Mouse (Mus musculus) lung, adult 2 months (tissue): Measurements from ENCODE around the gene Gcnt7. TPM values are rescaled to one million over a fixed set of nuclear protein-coding genes. Genes with fewer than 3 reads are reported as not detected.

Source experiments
- DNase-seq: peaks from one replicate; pipeline ENCODE4 v3.0.0; 2022
- H3K4me1 ChIP-seq: fragments of 200-500 bp; 2 replicates; pipeline ENCODE4 v1.6.1; 2011; ENCODE audit warnings: low read length; ENCODE audit not compliant: control insufficient read depth, insufficient read depth
- H3K4me3 ChIP-seq: fragments of 200-500 bp; replicated peaks from 2 replicates; pipeline ENCODE3; 2011; ENCODE audit warnings: low read depth, mild to moderate bottlenecking, control low read depth, low read length; ENCODE audit errors: extremely low read depth
- CTCF ChIP-seq: fragments of 200-500 bp; IDR thresholded peaks from 2 replicates; pipeline ENCODE4 v1.5.1; 2011; ENCODE audit warnings: mild to moderate bottlenecking, low read length, control low read depth; ENCODE audit not compliant: insufficient read depth
- POLR2A ChIP-seq: fragments of 200-500 bp; IDR thresholded peaks from 2 replicates; pipeline ENCODE4 v1.6.1; 2011; ENCODE audit warnings: low read depth, mild to moderate bottlenecking, control low read depth, low read length, borderline replicate concordance; ENCODE audit errors: extremely low read depth
- WGBS: fragments of 180-500 bp; shearing (Covaris S2); methylation state at CpG from one replicate; pipeline ENCODE4 v1.1.7; 2018; 5-methylcytosine and 5-hydroxymethylcytosine counted together
- polyA plus RNA-seq: library from polyadenylated mRNA; depleted of rRNA; stranded (reverse); fragments of >200 nt; gene quantifications from 2 replicates; pipeline ENCODE4 v1.2.3, GENCODE M21; 2012; rRNA removed

Gene Gcnt7
- polyA plus RNA-seq, 1 experiment, result not detected

- DNase-seq, result no peak
- H3K4me3 ChIP-seq, result no peak overlapping the region
- no peak for TF ChIP-seq POLR2A
- no peak for TF ChIP-seq CTCF
- WGBS, result 60% methylated on average over 11 of the region's 11 CpGs
- H3K4me1 ChIP-seq, result no peaks in the 10 kb centered on the region
Measured at GRCm38 (mm10) chr2:172411091-172411490, 47.3 kb downstream of the Gcnt7 start.

- Histone ChIP-seq H3K4me1 (no peaks in the 10 kb centered on the region), H3K4me3 (no peak overlapping the region)
- 60% methylated on average over 2 of the region's 2 CpGs for WGBS
- no peak for TF ChIP-seq CTCF
- TF ChIP-seq POLR2A, result no peak
- no peak for DNase-seq
Measured at GRCm38 (mm10) chr2:172410686-172411085, 47.7 kb downstream of the Gcnt7 start.

- no peak for DNase-seq
- H3K4me1 ChIP-seq, result no peaks in the 10 kb centered on the region
- 67% methylated on average over 2 of the region's 2 CpGs for WGBS
- no peak overlapping the region for H3K4me3 ChIP-seq
- TF ChIP-seq POLR2A, result no peak
- TF ChIP-seq CTCF, result no peak
Measured at GRCm38 (mm10) chr2:172407499-172407898, 50.9 kb downstream of the Gcnt7 start.

- Histone ChIP-seq H3K4me3 (no peak overlapping the region), H3K4me1 (no peaks in the 10 kb centered on the region)
- no peak for DNase-seq
- 31% methylated on average over 4 of the region's 4 CpGs for WGBS
- TF ChIP-seq POLR2A (no peak), CTCF (no peak)
Measured at GRCm38 (mm10) chr2:172406173-172406572, 52.2 kb downstream of the Gcnt7 start.

- DNase-seq, result no peak
- 49% methylated on average over 3 of the region's 3 CpGs for WGBS
- no peak overlapping the region for H3K4me3 ChIP-seq
- peaks cover 3% of the 10 kb centered on the region; the same call in 1 of the 2 replicates for H3K4me1 ChIP-seq
- TF ChIP-seq POLR2A (no peak), CTCF (no peak)
Measured at GRCm38 (mm10) chr2:172405011-172405410, 53.4 kb downstream of the Gcnt7 start.

- TF ChIP-seq CTCF (no peak), POLR2A (no peak)
- no peak for DNase-seq
- 55% methylated on average over 7 of the region's 7 CpGs for WGBS
- H3K4me3 ChIP-seq, result no peak overlapping the region
- peaks cover 3% of the 10 kb centered on the region; the same call in 1 of the 2 replicates for H3K4me1 ChIP-seq
Measured at GRCm38 (mm10) chr2:172404239-172404638, 54.2 kb downstream of the Gcnt7 start.

- Histone ChIP-seq H3K4me1 (peaks cover 3% of the 10 kb centered on the region; the same call in 1 of the 2 replicates), H3K4me3 (no peak overlapping the region)
- TF ChIP-seq POLR2A, result no peak
- TF ChIP-seq CTCF, result no peak
- no peak for DNase-seq
- 45% methylated on average over 13 of the region's 13 CpGs for WGBS
Measured at GRCm38 (mm10) chr2:172401116-172401825, 57.1 kb downstream of the Gcnt7 start.

Other genes with a start within 250 kb of the Gcnt7 start
- gene Mc3r, start 210.1 kb downstream of the Gcnt7 start, polyA plus RNA-seq, result not detected in 2 replicates
- 21.3 and 25.4 TPM in 2 replicates for gene Fam210b, start 113.0 kb downstream of the Gcnt7 start, polyA plus RNA-seq
- gene Aurka, start 88.1 kb downstream of the Gcnt7 start, polyA plus RNA-seq, result 1.0 and 2.0 TPM in 2 replicates
- gene Cstf1, start 87.9 kb downstream of the Gcnt7 start, polyA plus RNA-seq, result 22.4 and 23.1 TPM in 2 replicates
- 3.4 and 7.6 TPM in 2 replicates for gene Cass4, start 64.8 kb downstream of the Gcnt7 start, polyA plus RNA-seq
- gene Rtf2, start 18.0 kb downstream of the Gcnt7 start, polyA plus RNA-seq, result 34.1 and 47.6 TPM in 2 replicates
- gene Fam209, start 13.9 kb upstream of the Gcnt7 start, polyA plus RNA-seq, result 0.25 and 0.26 TPM in 2 replicates
- 0.07 and 0.58 TPM in 2 replicates for gene Tfap2c, start 91.0 kb upstream of the Gcnt7 start, polyA plus RNA-seq